Mouse (Mus musculus): ENCODE measurements at regions not wholly inside any gene's neighbourhood (a gene's known extent, or its start where the extent isn't known, plus 50 kb on each side); places are given as distances from the start of the nearest gene placed in this dataset.
"Not testable (repeated sequence)": the region's sequence is repeated elsewhere in the genome, so short reads cannot be mapped to it uniquely, and the experiment has no call there.

- no peak for DNase-seq
- no peak for TF ChIP-seq CTCF (IDR thresholded peaks at IDR 0.05; ENCODE audit: insufficient read depth, low read length)
- TF ChIP-seq POLR2A (IDR thresholded peaks at IDR 0.05; ENCODE audit: borderline replicate concordance, extremely low read depth, low read depth, low read length) = no peak
- Histone ChIP-seq H3K4me3 (replicated peaks; ENCODE audit: extremely low read depth, low read depth, low read length) (no peak overlapping the region), H3K4me1 (ENCODE audit: control insufficient read depth, insufficient read depth, low read length) (no peaks in the 10 kb centered on the region)
- WGBS = 75% methylated on average over 7 of the region's 7 CpGs
Measured at GRCm38 (mm10) chr4:6600766-6601367, 1638.0 kb downstream of the Car8 start.

- Histone ChIP-seq H3K4me1 (ENCODE audit: control insufficient read depth, insufficient read depth, low read length) (no peaks in the 10 kb centered on the region), H3K4me3 (replicated peaks; ENCODE audit: extremely low read depth, low read depth, low read length) (no peak overlapping the region)
- no peak for TF ChIP-seq CTCF (IDR thresholded peaks at IDR 0.05; ENCODE audit: insufficient read depth, low read length)
- no peak for TF ChIP-seq POLR2A (IDR thresholded peaks at IDR 0.05; ENCODE audit: borderline replicate concordance, extremely low read depth, low read depth, low read length)
- 58% methylated on average over 1 of the region's 1 CpGs for WGBS
- DNase-seq = no peak
Measured at GRCm38 (mm10) chr4:6596321-6596720, 1642.5 kb downstream of the Car8 start.

GRCm38 (mm10) chr4:6592890-6593289, 1646.0 kb downstream of the Car8 start:
- WGBS = 69% methylated on average over 3 of the region's 3 CpGs
- not testable (repeated sequence) for DNase-seq; H3K4me1 ChIP-seq (ENCODE audit: control insufficient read depth, insufficient read depth, low read length); H3K4me3 ChIP-seq (replicated peaks; ENCODE audit: extremely low read depth, low read depth, low read length)

- WGBS = 36% methylated on average over 11 of the region's 11 CpGs
- TF ChIP-seq CTCF (IDR thresholded peaks at IDR 0.05; ENCODE audit: insufficient read depth, low read length) = 0 out of 2 replicates have a peak, but pooled peaks have one; percentile 21
- TF ChIP-seq POLR2A (IDR thresholded peaks at IDR 0.05; ENCODE audit: borderline replicate concordance, extremely low read depth, low read depth, low read length) = no peak
- DNase-seq = no peak
- no peaks in the 10 kb centered on the region for H3K4me1 ChIP-seq (ENCODE audit: control insufficient read depth, insufficient read depth, low read length)
- H3K4me3 ChIP-seq (replicated peaks; ENCODE audit: extremely low read depth, low read depth, low read length) = no peak overlapping the region
Measured at GRCm38 (mm10) chr4:6561604-6562357, 1677.1 kb downstream of the Car8 start.

- no peak for DNase-seq
- no peak overlapping the region for H3K4me3 ChIP-seq (replicated peaks; ENCODE audit: extremely low read depth, low read depth, low read length)
- WGBS = 95% methylated on average over 5 of the region's 5 CpGs
- no peaks in the 10 kb centered on the region for H3K4me1 ChIP-seq (ENCODE audit: control insufficient read depth, insufficient read depth, low read length)
- no peak for TF ChIP-seq CTCF (IDR thresholded peaks at IDR 0.05; ENCODE audit: insufficient read depth, low read length)
- TF ChIP-seq POLR2A (IDR thresholded peaks at IDR 0.05; ENCODE audit: borderline replicate concordance, extremely low read depth, low read depth, low read length) = no peak
Measured at GRCm38 (mm10) chr4:6539626-6540025, 1699.2 kb downstream of the Car8 start.

GRCm38 (mm10) chr4:6532441-6532840, 1706.4 kb downstream of the Car8 start:
- TF ChIP-seq POLR2A (IDR thresholded peaks at IDR 0.05; ENCODE audit: borderline replicate concordance, extremely low read depth, low read depth, low read length) (no peak), CTCF (IDR thresholded peaks at IDR 0.05; ENCODE audit: insufficient read depth, low read length) (no peak)
- Histone ChIP-seq H3K4me3 (replicated peaks; ENCODE audit: extremely low read depth, low read depth, low read length) (no peak overlapping the region), H3K4me1 (ENCODE audit: control insufficient read depth, insufficient read depth, low read length) (no peaks in the 10 kb centered on the region)
- 82% methylated on average over 1 of the region's 1 CpGs for WGBS
- DNase-seq = no peak

GRCm38 (mm10) chr4:6517626-6518025, 1721.2 kb downstream of the Car8 start:
- no peak for DNase-seq
- no peak for TF ChIP-seq POLR2A (IDR thresholded peaks at IDR 0.05; ENCODE audit: borderline replicate concordance, extremely low read depth, low read depth, low read length)
- no peak for TF ChIP-seq CTCF (IDR thresholded peaks at IDR 0.05; ENCODE audit: insufficient read depth, low read length)
- 81% methylated on average over 1 of the region's 1 CpGs for WGBS
- no peak overlapping the region for H3K4me3 ChIP-seq (replicated peaks; ENCODE audit: extremely low read depth, low read depth, low read length)
- H3K4me1 ChIP-seq (ENCODE audit: control insufficient read depth, insufficient read depth, low read length) = no peaks in the 10 kb centered on the region

- DNase-seq = peak; percentile 29
- no peaks in the 10 kb centered on the region for H3K4me1 ChIP-seq (ENCODE audit: control insufficient read depth, insufficient read depth, low read length)
- 18% methylated on average over 6 of the region's 6 CpGs for WGBS
- H3K4me3 ChIP-seq (replicated peaks; ENCODE audit: extremely low read depth, low read depth, low read length) = no peak overlapping the region
- TF ChIP-seq CTCF (IDR thresholded peaks at IDR 0.05; ENCODE audit: insufficient read depth, low read length) (peak; percentile 31; the same call in 1 of the 2 replicates), POLR2A (IDR thresholded peaks at IDR 0.05; ENCODE audit: borderline replicate concordance, extremely low read depth, low read depth, low read length) (no peak)
Measured at GRCm38 (mm10) chr4:6514823-6515222, 1721.7 kb upstream of the Impad1 start.

- WGBS = 67% methylated on average over 3 of the region's 3 CpGs
- DNase-seq = no peak
- no peak for TF ChIP-seq POLR2A (IDR thresholded peaks at IDR 0.05; ENCODE audit: borderline replicate concordance, extremely low read depth, low read depth, low read length)
- TF ChIP-seq CTCF (IDR thresholded peaks at IDR 0.05; ENCODE audit: insufficient read depth, low read length) = no peak
- H3K4me1 ChIP-seq (ENCODE audit: control insufficient read depth, insufficient read depth, low read length) = no peaks in the 10 kb centered on the region
- H3K4me3 ChIP-seq (replicated peaks; ENCODE audit: extremely low read depth, low read depth, low read length) = no peak overlapping the region
Measured at GRCm38 (mm10) chr4:6513635-6514034, 1720.5 kb upstream of the Impad1 start.

GRCm38 (mm10) chr4:6512749-6513364, 1719.7 kb upstream of the Impad1 start:
- TF ChIP-seq POLR2A (IDR thresholded peaks at IDR 0.05; ENCODE audit: borderline replicate concordance, extremely low read depth, low read depth, low read length) (no peak), CTCF (IDR thresholded peaks at IDR 0.05; ENCODE audit: insufficient read depth, low read length) (peak; percentile 81)
- 16% methylated on average over 12 of the region's 12 CpGs for WGBS
- Histone ChIP-seq H3K4me3 (replicated peaks; ENCODE audit: extremely low read depth, low read depth, low read length) (no peak overlapping the region), H3K4me1 (ENCODE audit: control insufficient read depth, insufficient read depth, low read length) (no peaks in the 10 kb centered on the region)
- peak; percentile 80 for DNase-seq
